Mouse (Mus musculus) CH12.LX (cell line): ENCODE measurements at regions not wholly inside any gene's neighbourhood (a gene's known extent, or its start where the extent isn't known, plus 50 kb on each side); places are given as distances from the start of the nearest gene placed in this dataset.

ENCODE experiments used
- DNase-seq: peaks from one replicate; pipeline ENCODE4 v3.0.0-alpha.2; 2013; ENCODE audit errors: extremely low read depth
- H3K27ac ChIP-seq: 2 replicates; pipeline ENCODE4 v1.5.1; 2012; ENCODE audit warnings: low read depth, mild to moderate bottlenecking, control low read depth, moderate library complexity; ENCODE audit not compliant: insufficient read depth
- H3K27me3 ChIP-seq: replicated peaks from 2 replicates; pipeline ENCODE3; 2012; ENCODE audit warnings: inconsistent platforms
- H3K36me3 ChIP-seq, 2 experiments: replicated peaks in 1 of 2; 2 replicates each; pipeline versions ENCODE3 to v1.6.1; 2012; ENCODE audit warnings: inconsistent platforms in 1 of 2, low read length in 1 of 2, mild to moderate bottlenecking in 1 of 2, mixed read lengths in 1 of 2, moderate library complexity in 1 of 2; ENCODE audit not compliant: control insufficient read depth in 1 of 2, insufficient read depth in 1 of 2
- H3K4me1 ChIP-seq, 2 experiments: 2 replicates each; pipeline ENCODE4 v1.6.1; 2012; ENCODE audit warnings: inconsistent platforms in 1 of 2, moderate library complexity in 1 of 2; ENCODE audit not compliant: insufficient read depth in 2 of 2, control insufficient read depth in 1 of 2
- H3K4me2 ChIP-seq: 2 replicates; pipeline ENCODE4 v1.6.1; 2012; ENCODE audit warnings: low read depth, mild to moderate bottlenecking, control low read depth; ENCODE audit not compliant: poor library complexity, insufficient read depth, severe bottlenecking
- H3K4me3 ChIP-seq, 3 experiments: fragments of 150-350 bp in 1 of 3; sonication (generic) in 1 of 3; replicated peaks in 1 of 3; 2 replicates each; pipeline versions ENCODE3 to v1.5.1; 2011 to 2012; ENCODE audit warnings: low read depth in 2 of 3, low read length in 2 of 3, mild to moderate bottlenecking in 2 of 3, moderate library complexity in 2 of 3, control low read depth in 1 of 3, improper control_type of control experiment in 1 of 3, inconsistent platforms in 1 of 3, mixed read lengths in 1 of 3; ENCODE audit not compliant: poor library complexity in 1 of 3
- H3K79me2 ChIP-seq: replicated peaks from 2 replicates; pipeline ENCODE4 v1.6.1; 2012; ENCODE audit warnings: mild to moderate bottlenecking, moderate library complexity; ENCODE audit not compliant: control insufficient read depth, poor library complexity, insufficient read depth, severe bottlenecking; ENCODE audit errors: extremely low read depth
- H3K9ac ChIP-seq: 2 replicates; pipeline ENCODE4 v1.6.1; 2012; ENCODE audit warnings: low read depth, mild to moderate bottlenecking, control low read depth, moderate library complexity; ENCODE audit not compliant: insufficient read depth
- H3K9me3 ChIP-seq: replicated peaks from 2 replicates; pipeline ENCODE3; 2012; ENCODE audit warnings: low read length, inconsistent platforms, mixed read lengths
- CHD2 ChIP-seq: IDR thresholded peaks from 2 replicates; pipeline ENCODE4 v1.6.1; 2011; ENCODE audit warnings: low read length, improper control_type of control experiment
- CTCF ChIP-seq, 2 experiments: IDR thresholded peaks in 1 of 2; conservative IDR thresholded peaks in 1 of 2; 2 replicates each; pipeline ENCODE4 v1.5.1; 2011 to 2012; ENCODE audit warnings: low read depth in 2 of 2, low read length in 2 of 2, improper control_type of control experiment in 1 of 2, inconsistent platforms in 1 of 2, mild to moderate bottlenecking in 1 of 2, moderate library complexity in 1 of 2
- E2F4 ChIP-seq: IDR thresholded peaks from 2 replicates; pipeline ENCODE4 v1.6.1; 2011; ENCODE audit warnings: low read depth, low read length, improper control_type of control experiment; ENCODE audit not compliant: insufficient replicate concordance
- ELF1 ChIP-seq: IDR thresholded peaks from 2 replicates; pipeline ENCODE4 v1.6.1; 2014; ENCODE audit warnings: low read depth, mild to moderate bottlenecking, inconsistent platforms, low read length, improper control_type of control experiment
- EP300 ChIP-seq: IDR thresholded peaks from 2 replicates; pipeline ENCODE4 v1.6.1; 2011; ENCODE audit warnings: low read length, improper control_type of control experiment
- ETS1 ChIP-seq: conservative IDR thresholded peaks from 2 replicates; pipeline ENCODE4 v1.6.1; 2012; ENCODE audit warnings: low read depth, mild to moderate bottlenecking, inconsistent platforms, low read length, improper control_type of control experiment, moderate library complexity
- HCFC1 ChIP-seq: IDR thresholded peaks from 2 replicates; pipeline ENCODE4 v1.6.1; 2012; ENCODE audit warnings: low read depth, mild to moderate bottlenecking, inconsistent platforms, low read length, improper control_type of control experiment
- KAT2A ChIP-seq: IDR thresholded peaks from 2 replicates; pipeline ENCODE4 v1.6.1; 2012; ENCODE audit warnings: low read length, improper control_type of control experiment, inconsistent platforms; ENCODE audit not compliant: insufficient replicate concordance
- MAFK ChIP-seq: IDR thresholded peaks from 2 replicates; pipeline ENCODE4 v1.6.1; 2011; ENCODE audit warnings: low read length, improper control_type of control experiment; ENCODE audit not compliant: insufficient replicate concordance
- MAZ ChIP-seq: IDR thresholded peaks from 2 replicates; pipeline ENCODE4 v1.6.1; 2012; ENCODE audit warnings: low read depth, mild to moderate bottlenecking, inconsistent platforms, low read length, improper control_type of control experiment, moderate library complexity
- MEF2A ChIP-seq: IDR thresholded peaks from 2 replicates; pipeline ENCODE4 v1.6.1; 2014; ENCODE audit warnings: low read depth, mild to moderate bottlenecking, inconsistent platforms, low read length, improper control_type of control experiment, borderline replicate concordance
- NELFE ChIP-seq: IDR thresholded peaks from 2 replicates; pipeline ENCODE4 v1.6.1; 2011; ENCODE audit warnings: low read depth, low read length, improper control_type of control experiment
- POLR2A ChIP-seq: IDR thresholded peaks from 2 replicates; pipeline ENCODE4 v1.6.1; 2011; ENCODE audit warnings: low read depth, mild to moderate bottlenecking, improper control_type of control experiment, low read length
- POLR2AphosphoS2 ChIP-seq: IDR thresholded peaks from 2 replicates; pipeline ENCODE4 v1.6.1; 2011; ENCODE audit warnings: low read depth, low read length, improper control_type of control experiment
- RAD21 ChIP-seq: IDR thresholded peaks from 2 replicates; pipeline ENCODE4 v1.6.1; 2011; ENCODE audit warnings: low read depth, mild to moderate bottlenecking, low read length, improper control_type of control experiment, moderate library complexity
- USF2 ChIP-seq: conservative IDR thresholded peaks from 2 replicates; pipeline ENCODE4 v1.6.1; 2011; ENCODE audit warnings: low read depth, low read length, improper control_type of control experiment
- ZC3H11A ChIP-seq: IDR thresholded peaks from 2 replicates; pipeline ENCODE4 v1.6.1; 2012; ENCODE audit warnings: low read depth, mild to moderate bottlenecking, inconsistent platforms, low read length, improper control_type of control experiment
- ZMIZ1 ChIP-seq: IDR thresholded peaks from 2 replicates; pipeline ENCODE4 v1.6.1; 2012; ENCODE audit warnings: low read depth, mild to moderate bottlenecking, inconsistent platforms, low read length, improper control_type of control experiment
- dilution Hi-C: fragments of 300-500 bp; cut with MboI; formaldehyde crosslinking; loops from 2 replicates; pipeline ENCODE4 v1.14.3; 2020; ENCODE audit warnings: low sequenced_read_pairs; ENCODE audit not compliant: extremely low pct_unique_long_range_greater_than_20kb, extremely low pct_ligation_motif_present
- in situ Hi-C: fragments of 300-500 bp; cut with MboI; formaldehyde crosslinking; loops from 3 replicates; pipeline ENCODE4 v1.14.3; 2019; ENCODE audit warnings: low sequenced_read_pairs, low pct_ligation_motif_present, low pct_unique_long_range_greater_than_20kb, mixed read lengths

- H3K9ac ChIP-seq, result no peak overlapping the region
- TF ChIP-seq CTCF (conservative IDR thresholded peaks at IDR 0.05 in 1 of 2, IDR thresholded peaks at IDR 0.05 in 1 of 2; ENCODE audit: low read depth in 2 of 2, low read length in 2 of 2) (no peak), ZC3H11A (no peak), MEF2A (no peak), ZMIZ1 (no peak), POLR2A (no peak), RAD21 (no peak), EP300 (no peak), POLR2AphosphoS2 (no peak), HCFC1 (no peak), MAFK (no peak), USF2 (no peak), KAT2A (no peak), ELF1 (no peak), NELFE (no peak), ETS1 (no peak), E2F4 (no peak), MAZ (no peak)
- TF ChIP-seq, all 38 proteins: peak for 0
- H3K27me3 ChIP-seq, result no peaks in the 10 kb centered on the region
- no peak overlapping the region for H3K4me3 ChIP-seq
- H3K79me2 ChIP-seq, result no peaks in the 10 kb centered on the region
- peaks cover 16% of the 10 kb centered on the region for H3K9me3 ChIP-seq
- dilution Hi-C loops, result no loop called here
- no peaks in the 10 kb centered on the region for H3K4me1 ChIP-seq
- no peak for DNase-seq
- in situ Hi-C loops, result no loop called here
- H3K4me2 ChIP-seq, result no peak overlapping the region
- H3K27ac ChIP-seq, result no peak overlapping the region
- no peaks in the 10 kb centered on the region for H3K36me3 ChIP-seq
Observed at GRCm38 (mm10) chr1:18583358-18584128, 318.6 kb upstream of the Defb41 start.

GRCm38 (mm10) chr1:18578625-18579024 is 313.7 kb upstream of the Defb41 start:
- dilution Hi-C loops, result no loop called here

More at GRCm38 (mm10) chr1:18578625-18579024, 313.7 kb upstream of the Defb41 start:
- no peaks in the 10 kb centered on the region for H3K36me3 ChIP-seq
- H3K4me3 ChIP-seq, result no peak overlapping the region
- H3K9ac ChIP-seq, result no peak overlapping the region
- H3K4me1 ChIP-seq, result no peaks in the 10 kb centered on the region
- H3K27ac ChIP-seq, result no peak overlapping the region
- no peaks in the 10 kb centered on the region for H3K79me2 ChIP-seq
- H3K4me2 ChIP-seq, result no peak overlapping the region
- in situ Hi-C loops, result no loop called here
- DNase-seq, result no peak
- no peak for TF ChIP-seq NELFE
- no peak for TF ChIP-seq CHD2
- no peak for TF ChIP-seq EP300
- no peak for TF ChIP-seq MEF2A
- no peak for TF ChIP-seq MAZ
- H3K9me3 ChIP-seq, result peaks cover 30% of the 10 kb centered on the region
- no peaks in the 10 kb centered on the region for H3K27me3 ChIP-seq
